Mouse (Mus musculus) skeletal muscle tissue, adult 2 months (tissue): ENCODE results near the gene Agfg2.

Source experiments
- DNase-seq: peaks from one replicate; pipeline ENCODE4 v3.0.0-alpha.2; 2012; ENCODE audit warnings: low read depth, low spot score

Gene Agfg2

GRCm38 (mm10) chr5:137683388-137684293, 885 bp downstream of the Agfg2 start:
- DNase-seq = no peak

GRCm38 (mm10) chr5:137682526-137682925, 2.0 kb downstream of the Agfg2 start:
- DNase-seq = no peak

GRCm38 (mm10) chr5:137679726-137680125, 4.8 kb downstream of the Agfg2 start:
- DNase-seq = no peak

GRCm38 (mm10) chr5:137678736-137679135, 5.8 kb downstream of the Agfg2 start:
- DNase-seq = no peak

- no peak for DNase-seq
Measured at GRCm38 (mm10) chr5:137677859-137678258, 6.7 kb downstream of the Agfg2 start.

GRCm38 (mm10) chr5:137674786-137675185, 9.7 kb downstream of the Agfg2 start:
- no peak for DNase-seq

- no peak for DNase-seq
Measured at GRCm38 (mm10) chr5:137673015-137673414, 11.5 kb downstream of the Agfg2 start.

- DNase-seq = no peak
Measured at GRCm38 (mm10) chr5:137672361-137672760, 12.2 kb downstream of the Agfg2 start.

- DNase-seq = peak; percentile 83
Measured at GRCm38 (mm10) chr5:137671443-137672240, 12.9 kb downstream of the Agfg2 start.

- no peak for DNase-seq
Measured at GRCm38 (mm10) chr5:137670240-137670639, 14.3 kb downstream of the Agfg2 start.

- peak; percentile 54 for DNase-seq
Measured at GRCm38 (mm10) chr5:137668971-137669370, 15.6 kb downstream of the Agfg2 start.

GRCm38 (mm10) chr5:137663057-137663456, 21.5 kb downstream of the Agfg2 start:
- no peak for DNase-seq

- DNase-seq = peak; percentile 85
Measured at GRCm38 (mm10) chr5:137660064-137660688, 24.4 kb downstream of the Agfg2 start.

GRCm38 (mm10) chr5:137656977-137657376, 27.5 kb downstream of the Agfg2 start:
- DNase-seq = peak; percentile 65

GRCm38 (mm10) chr5:137654746-137655145, 29.8 kb downstream of the Agfg2 start:
- DNase-seq = no peak

GRCm38 (mm10) chr5:137653366-137653765, 31.2 kb downstream of the Agfg2 start:
- DNase-seq = no peak

GRCm38 (mm10) chr5:137652474-137652873, 32.1 kb downstream of the Agfg2 start:
- peak; percentile 69 for DNase-seq

- DNase-seq = peak; percentile 54
Measured at GRCm38 (mm10) chr5:137649669-137650571, 34.6 kb downstream of the Agfg2 start.

GRCm38 (mm10) chr5:137649251-137649650, 35.3 kb downstream of the Agfg2 start:
- DNase-seq = no peak

GRCm38 (mm10) chr5:137647827-137648601, 36.5 kb downstream of the Agfg2 start:
- DNase-seq = no peak
